ENCODE assay signal across 16 mouse cellular contexts in genomic region chr15:97277328-97277727, GRCm38 (mm10). TPM values are rescaled to one million over a fixed set of nuclear protein-coding genes. Genes with fewer than 3 reads are reported as not detected.
DNase-seq lines count a peak whose midpoint lies in the region; ATAC-seq and TF ChIP-seq lines count a peak whose summit lies in the region.
"Had no signal": no experiment of that assay in that cellular context is flagged by ENCODE, and none has a peak within 500 bp of the region (broad histone marks: within the 10 kb centered on the region; RNA-seq: fewer than 3 reads in every experiment).

No protein-coding gene starts in this region.

- ATAC-seq in hindbrain, embryonic 15.5 days (ENCODE audit: low FRiP score, low read depth) = no peak
- ATAC-seq in hindbrain, embryonic 16.5 days = no peak
- no peak for ATAC-seq in midbrain, embryonic 14.5 days (ENCODE audit: low FRiP score, low TSS enrichment)
- no peak for ATAC-seq in midbrain, postnatal 0 days (ENCODE audit: low FRiP score)
- ATAC-seq in midbrain, embryonic 16.5 days = no peak

- H3K4me1 ChIP-seq in hindbrain, embryonic 15.5 days (replicated peaks) = peaks cover 33% of the 10 kb centered on the region
- no peaks in the 10 kb centered on the region for H3K4me1 ChIP-seq in hindbrain, embryonic 16.5 days (ENCODE audit: control insufficient read depth, insufficient read depth, low read depth, low read length)
- H3K4me1 ChIP-seq in midbrain, embryonic 14.5 days (ENCODE audit: control insufficient read depth, insufficient read depth, low read length) = peaks cover 18% of the 10 kb centered on the region; the same call in 1 of the 2 replicates
- peaks cover 2% of the 10 kb centered on the region; the same call in 1 of the 2 replicates for H3K4me1 ChIP-seq in midbrain, postnatal 0 days (ENCODE audit: insufficient read depth, low read length)
- H3K4me1 ChIP-seq in CH12.LX (ENCODE audit: control insufficient read depth in 1 of 2, insufficient read depth in 2 of 2) = peaks cover 14 to 63% of the 10 kb centered on the region in 2 experiments
- peaks cover 26% of the 10 kb centered on the region for H3K4me1 ChIP-seq in midbrain, embryonic 16.5 days (ENCODE audit: control insufficient read depth, insufficient read depth, low read length)

- 0 out of 2 replicates have a peak overlapping the region, but pooled peaks have one; percentile 15 for H3K27ac ChIP-seq in hindbrain, embryonic 15.5 days (replicated peaks)
- no peak overlapping the region for H3K27ac ChIP-seq in hindbrain, embryonic 16.5 days (ENCODE audit: low read depth, low read length)
- 0 out of 2 replicates have a peak overlapping the region, but pooled peaks have one; percentile 32 for H3K27ac ChIP-seq in midbrain, embryonic 14.5 days (replicated peaks; ENCODE audit: low read depth, low read length)
- no peak overlapping the region for H3K27ac ChIP-seq in midbrain, postnatal 0 days (ENCODE audit: low read depth, low read length)
- peak overlapping the region; percentile 67 for H3K27ac ChIP-seq in CH12.LX (ENCODE audit: insufficient read depth, low read depth)
- H3K27ac ChIP-seq in midbrain, embryonic 16.5 days (ENCODE audit: low read length) = peak overlapping the region; percentile 45; the same call in 1 of the 2 replicates
- H3K27ac ChIP-seq: embryonic facial prominence, embryonic 12.5 days; gastrocnemius, adult 2 months; neural tube, embryonic 12.5 days had no signal

- no peak overlapping the region for H3K4me3 ChIP-seq in hindbrain, embryonic 15.5 days
- H3K4me3 ChIP-seq in hindbrain, embryonic 16.5 days (ENCODE audit: low read length) = no peak overlapping the region
- no peak overlapping the region for H3K4me3 ChIP-seq in midbrain, embryonic 14.5 days (replicated peaks; ENCODE audit: low read depth, low read length)
- no peak overlapping the region for H3K4me3 ChIP-seq in midbrain, postnatal 0 days (ENCODE audit: low read depth, low read length)
- peak overlapping the region in 2 of 3 experiments; percentile 4 to 12 for H3K4me3 ChIP-seq in CH12.LX (replicated peaks in 1 of 3; ENCODE audit: low read depth in 2 of 3, low read length in 2 of 3, poor library complexity in 1 of 3)
- H3K4me3 ChIP-seq in midbrain, embryonic 16.5 days (ENCODE audit: low read depth, low read length) = no peak overlapping the region
- H3K4me3 ChIP-seq: embryonic facial prominence, embryonic 12.5 days; gastrocnemius, adult 2 months; neural tube, embryonic 12.5 days had no signal

- TF ChIP-seq RAD21 in CH12.LX (IDR thresholded peaks at IDR 0.05; ENCODE audit: low read depth, low read length) = no peak

- H3K9me3 ChIP-seq in hindbrain, embryonic 15.5 days = no peaks in the 10 kb centered on the region
- no peaks in the 10 kb centered on the region for H3K9me3 ChIP-seq in hindbrain, embryonic 16.5 days (ENCODE audit: control insufficient read depth, low read length)
- no peaks in the 10 kb centered on the region for H3K9me3 ChIP-seq in midbrain, embryonic 14.5 days (ENCODE audit: control insufficient read depth, low read length)
- no peaks in the 10 kb centered on the region for H3K9me3 ChIP-seq in midbrain, postnatal 0 days (ENCODE audit: low read length)
- H3K9me3 ChIP-seq in CH12.LX (replicated peaks; ENCODE audit: low read length) = no peaks in the 10 kb centered on the region
- no peaks in the 10 kb centered on the region for H3K9me3 ChIP-seq in midbrain, embryonic 16.5 days (replicated peaks; ENCODE audit: control insufficient read depth, low read length, poor library complexity, severe bottlenecking)
- H3K9me3 ChIP-seq: embryonic facial prominence, embryonic 12.5 days; neural tube, embryonic 12.5 days had no signal

- no peaks in the 10 kb centered on the region for H3K36me3 ChIP-seq in hindbrain, embryonic 15.5 days
- no peaks in the 10 kb centered on the region for H3K36me3 ChIP-seq in hindbrain, embryonic 16.5 days (ENCODE audit: control insufficient read depth, insufficient read depth, low read length)
- H3K36me3 ChIP-seq in midbrain, embryonic 14.5 days (ENCODE audit: control insufficient read depth, insufficient read depth, low read length) = no peaks in the 10 kb centered on the region
- no peaks in the 10 kb centered on the region for H3K36me3 ChIP-seq in midbrain, postnatal 0 days (ENCODE audit: insufficient read depth, low read length)
- peaks cover 4 to 14% of the 10 kb centered on the region in 2 experiments for H3K36me3 ChIP-seq in CH12.LX (replicated peaks in 1 of 2; ENCODE audit: control insufficient read depth in 1 of 2, insufficient read depth in 1 of 2, low read length in 1 of 2)
- H3K36me3 ChIP-seq in midbrain, embryonic 16.5 days (ENCODE audit: control insufficient read depth, insufficient read depth, low read length) = no peaks in the 10 kb centered on the region
- H3K36me3 ChIP-seq: embryonic facial prominence, embryonic 12.5 days; neural tube, embryonic 12.5 days had no signal

- H3K79me2 ChIP-seq in CH12.LX (replicated peaks; ENCODE audit: control insufficient read depth, extremely low read depth, insufficient read depth, poor library complexity, severe bottlenecking) = no peaks in the 10 kb centered on the region

- peak; percentile 81 for TF ChIP-seq EP300 in CH12.LX (IDR thresholded peaks at IDR 0.05; ENCODE audit: low read length)

- dilution Hi-C loops in CH12.LX (cut with MboI; ENCODE audit: extremely low pct_ligation_motif_present, extremely low pct_unique_long_range_greater_than_20kb, low sequenced_read_pairs) = no loop called here

- H3K9ac ChIP-seq in hindbrain, embryonic 15.5 days = no peak overlapping the region
- no peak overlapping the region for H3K9ac ChIP-seq in hindbrain, embryonic 16.5 days (ENCODE audit: low read depth, low read length)
- no peak overlapping the region for H3K9ac ChIP-seq in midbrain, embryonic 14.5 days (replicated peaks; ENCODE audit: low read length)
- H3K9ac ChIP-seq in midbrain, postnatal 0 days (replicated peaks; ENCODE audit: low read length, poor library complexity, severe bottlenecking) = no peak overlapping the region
- H3K9ac ChIP-seq in CH12.LX (ENCODE audit: insufficient read depth, low read depth) = peak overlapping the region; percentile 52
- H3K9ac ChIP-seq in midbrain, embryonic 16.5 days (ENCODE audit: low read depth, low read length) = no peak overlapping the region
- H3K9ac ChIP-seq: embryonic facial prominence, embryonic 12.5 days; hindbrain, embryonic 14.5 days; neural tube, embryonic 12.5 days had no signal

- DNase-seq in midbrain, embryonic 14.5 days = peak; percentile 48
- no peak for DNase-seq in midbrain, postnatal 0 days (ENCODE audit: low spot score)
- DNase-seq in CH12.LX (ENCODE audit: extremely low read depth) = peak; percentile 83
- no peak for DNase-seq in T-cell, adult 2 months (ENCODE audit: low spot score)
- no peak for DNase-seq in cerebellum, adult 11 months
- DNase-seq: cerebellum, adult 9-10 months; gastrocnemius, adult 2 months; heart, postnatal 36 days; kidney, adult 11 months; liver had no signal

- no peak overlapping the region for H3K4me2 ChIP-seq in hindbrain, embryonic 15.5 days
- no peak overlapping the region for H3K4me2 ChIP-seq in hindbrain, embryonic 16.5 days (ENCODE audit: low read length)
- H3K4me2 ChIP-seq in midbrain, embryonic 14.5 days (ENCODE audit: low read length) = no peak overlapping the region
- no peak overlapping the region for H3K4me2 ChIP-seq in midbrain, postnatal 0 days (ENCODE audit: low read depth, low read length, poor library complexity, severe bottlenecking)
- peak overlapping the region; percentile 64 for H3K4me2 ChIP-seq in CH12.LX (ENCODE audit: insufficient read depth, low read depth, poor library complexity, severe bottlenecking)
- H3K4me2 ChIP-seq in midbrain, embryonic 16.5 days (ENCODE audit: low read length) = no peak overlapping the region
- H3K4me2 ChIP-seq: embryonic facial prominence, embryonic 12.5 days; neural tube, embryonic 12.5 days had no signal

- TF ChIP-seq CTCF in midbrain, postnatal 0 days (IDR thresholded peaks at IDR 0.05) = no peak
- TF ChIP-seq CTCF in CH12.LX (conservative IDR thresholded peaks at IDR 0.05 in 1 of 2, IDR thresholded peaks at IDR 0.05 in 1 of 2; ENCODE audit: low read depth in 2 of 2, low read length in 2 of 2) = no peak

- no peaks in the 10 kb centered on the region for H3K27me3 ChIP-seq in hindbrain, embryonic 15.5 days
- no peaks in the 10 kb centered on the region for H3K27me3 ChIP-seq in hindbrain, embryonic 16.5 days (replicated peaks; ENCODE audit: control insufficient read depth, insufficient read depth, low read length)
- H3K27me3 ChIP-seq in midbrain, embryonic 14.5 days (ENCODE audit: control insufficient read depth, insufficient read depth, low read length) = no peaks in the 10 kb centered on the region
- H3K27me3 ChIP-seq in midbrain, postnatal 0 days (ENCODE audit: insufficient read depth, low read length) = no peaks in the 10 kb centered on the region
- no peaks in the 10 kb centered on the region for H3K27me3 ChIP-seq in CH12.LX (replicated peaks)
- H3K27me3 ChIP-seq in midbrain, embryonic 16.5 days (ENCODE audit: control insufficient read depth, insufficient read depth, low read depth, low read length) = no peaks in the 10 kb centered on the region
- H3K27me3 ChIP-seq: embryonic facial prominence, embryonic 12.5 days; neural tube, embryonic 12.5 days had no signal

- in situ Hi-C loops in CH12.LX (cut with MboI; ENCODE audit: low pct_ligation_motif_present, low pct_unique_long_range_greater_than_20kb, low sequenced_read_pairs) = no loop called here

- WGBS in hindbrain, embryonic 15.5 days = 57% methylated on average over 10 of the region's 10 CpGs
- WGBS in hindbrain, embryonic 16.5 days = 66% methylated on average over 10 of the region's 10 CpGs
- WGBS in midbrain, embryonic 14.5 days = 50% methylated on average over 10 of the region's 10 CpGs
- 52% methylated on average over 10 of the region's 10 CpGs for WGBS in midbrain, postnatal 0 days
- 50% methylated on average over 10 of the region's 10 CpGs for WGBS in midbrain, embryonic 16.5 days

- TF ChIP-seq POLR2A in CH12.LX (IDR thresholded peaks at IDR 0.05; ENCODE audit: low read depth, low read length) = peak; percentile 27; the same call in 1 of the 2 replicates

RNA-seq across cellular contexts. Expression of gene Amigo2, which starts 30.2 kb away (rescaled TPM):
- polyA plus RNA-seq in hindbrain, embryonic 15.5 days (2015; fragmentation: Nextera tagmentation; extraction: Ambion mirVana) = 10.2 and 11.2 TPM in 2 replicates
- 10.8 and 11.3 TPM in 2 replicates for polyA plus RNA-seq in hindbrain, embryonic 16.5 days (2015; fragmentation: Nextera tagmentation; extraction: Ambion mirVana)
- polyA plus RNA-seq in midbrain, embryonic 14.5 days (2014; fragmentation: Nextera tagmentation; extraction: Ambion mirVana) = 16.7 and 16.9 TPM in 2 replicates
- total RNA-seq in midbrain, postnatal 0 days (2014; rRNA removed) = 21.8 and 22.4 TPM in 2 replicates
- polyA plus RNA-seq in midbrain, postnatal 0 days (2015; fragmentation: Nextera tagmentation; extraction: Ambion mirVana) = 17.4 and 20.1 TPM in 2 replicates
- total RNA-seq in CH12.LX (2012; rRNA removed) = 17.1 and 19.1 TPM in 2 replicates
- total RNA-seq in CH12.LX (2014; rRNA removed) = 23.0 and 23.7 TPM in 2 replicates
- polyA plus RNA-seq in CH12.LX (2012; ENCODE audit: insufficient read length, low read depth) = 6.0 and 6.4 TPM in 2 replicates
- polyA plus RNA-seq in midbrain, embryonic 16.5 days (2015; fragmentation: Nextera tagmentation; extraction: Ambion mirVana) = 18.0 and 19.7 TPM in 2 replicates

RNA-seq across cellular contexts. Expression of gene Pced1b, which starts 30.4 kb away (rescaled TPM):
- polyA plus RNA-seq in hindbrain, embryonic 15.5 days (2015; fragmentation: Nextera tagmentation; extraction: Ambion mirVana) = 5.5 and 5.7 TPM in 2 replicates
- polyA plus RNA-seq in hindbrain, embryonic 16.5 days (2015; fragmentation: Nextera tagmentation; extraction: Ambion mirVana) = 4.5 and 4.9 TPM in 2 replicates
- polyA plus RNA-seq in midbrain, embryonic 14.5 days (2014; fragmentation: Nextera tagmentation; extraction: Ambion mirVana) = 4.7 and 5.7 TPM in 2 replicates
- total RNA-seq in midbrain, postnatal 0 days (2014; rRNA removed) = 8.8 and 10.4 TPM in 2 replicates
- polyA plus RNA-seq in midbrain, postnatal 0 days (2015; fragmentation: Nextera tagmentation; extraction: Ambion mirVana) = 7.0 and 8.1 TPM in 2 replicates
- 16.3 and 21.1 TPM in 2 replicates for total RNA-seq in CH12.LX (2012; rRNA removed)
- 9.9 and 12.3 TPM in 2 replicates for total RNA-seq in CH12.LX (2014; rRNA removed)
- 40.5 and 44.2 TPM in 2 replicates for polyA plus RNA-seq in CH12.LX (2012; ENCODE audit: insufficient read length, low read depth)
- polyA plus RNA-seq in midbrain, embryonic 16.5 days (2015; fragmentation: Nextera tagmentation; extraction: Ambion mirVana) = 5.3 and 7.5 TPM in 2 replicates

Comparison
In these comparisons a context has a peak if more than half of its experiments do, and no peak if none do; other contexts are left out.
1. H3K27ac ChIP-seq: peak in hindbrain, embryonic 15.5 days (single experiment), midbrain, embryonic 14.5 days (single experiment), CH12.LX (single experiment) and midbrain, embryonic 16.5 days (single experiment); none in hindbrain, embryonic 16.5 days (single experiment) and midbrain, postnatal 0 days (single experiment).
2. DNase-seq: peak in midbrain, embryonic 14.5 days (single experiment) and CH12.LX (single experiment); none in midbrain, postnatal 0 days (single experiment), T-cell, adult 2 months (single experiment) and cerebellum, adult 11 months (single experiment).
3. H3K4me3 ChIP-seq: peak in CH12.LX (2 of 3); none in hindbrain, embryonic 15.5 days (single experiment), hindbrain, embryonic 16.5 days (single experiment), midbrain, embryonic 14.5 days (single experiment), midbrain, postnatal 0 days (single experiment) and midbrain, embryonic 16.5 days (single experiment).